Mouse (Mus musculus): ENCODE results near the gene Xrcc1. TPM values are rescaled to one million over a fixed set of nuclear protein-coding genes. Genes with fewer than 3 reads are reported as not detected.

Gene Xrcc1
- total and polyA plus RNA-seq, 2 experiments from 2014 or later, result 41.9 to 51.8 TPM

DNA sequence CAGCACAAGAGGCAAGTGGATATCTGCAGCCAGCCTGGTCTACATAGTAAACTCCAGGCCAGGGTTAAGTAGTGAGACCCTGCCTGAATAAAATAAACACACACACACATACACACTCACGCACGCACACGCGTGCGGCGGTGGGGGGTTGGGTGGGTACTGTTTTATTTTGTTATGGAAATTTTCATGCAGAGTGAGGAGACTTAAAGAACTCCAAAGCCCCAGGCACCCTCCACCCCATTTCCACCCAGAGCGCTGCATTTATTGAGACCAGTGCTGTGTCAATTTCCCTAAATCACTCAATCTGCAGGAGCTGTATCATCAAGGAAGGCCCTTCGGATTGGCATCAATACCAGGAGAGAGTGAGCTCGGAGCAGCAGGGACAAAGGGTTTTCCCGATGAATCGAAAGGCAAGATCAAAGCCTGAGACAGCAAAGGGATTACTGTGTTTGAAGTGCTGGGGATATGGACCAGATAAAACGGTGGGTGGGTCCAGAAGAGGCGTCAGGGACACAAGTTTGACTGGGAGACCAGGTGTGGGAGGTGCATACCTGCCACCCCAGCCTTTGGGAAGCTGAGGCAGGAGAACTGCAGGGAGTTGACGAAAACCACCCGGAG, 40.5 kb upstream of the Xrcc1 start:
- TF ChIP-seq CTCF (IDR thresholded peaks at IDR 0.05), result no peak
- Histone ChIP-seq H3K27ac (ENCODE audit: low read depth, low read length) (peak overlapping the region; percentile 99), H3K9ac (replicated peaks; ENCODE audit: low read length, poor library complexity, severe bottlenecking) (peak overlapping the region; percentile 93), H3K4me3 (ENCODE audit: low read depth, low read length) (peak overlapping the region; percentile 63; the same call in 1 of the 2 replicates), H3K9me3 (ENCODE audit: low read length) (no peaks in the 10 kb centered on the region), H3K27me3 (ENCODE audit: insufficient read depth, low read length) (no peaks in the 10 kb centered on the region), H3K4me1 (ENCODE audit: insufficient read depth, low read length) (peaks cover 14% of the 10 kb centered on the region), H3K4me2 (ENCODE audit: low read depth, low read length, poor library complexity, severe bottlenecking) (peak overlapping the region; percentile 65), H3K36me3 (ENCODE audit: insufficient read depth, low read length) (peaks cover 18% of the 10 kb centered on the region)
- DNase-seq (ENCODE audit: low spot score), result no peak
- ATAC-seq (ENCODE audit: low FRiP score), result no peak
- 4% methylated on average over 15 of the region's 15 CpGs for WGBS

- peak overlapping the region; percentile 99 for H3K27ac ChIP-seq (ENCODE audit: low read depth, low read length)
- WGBS, result 5% methylated on average over 3 of the region's 3 CpGs
- peak overlapping the region; percentile 63; the same call in 1 of the 2 replicates for H3K4me3 ChIP-seq (ENCODE audit: low read depth, low read length)
- TF ChIP-seq CTCF (IDR thresholded peaks at IDR 0.05), result no peak
- peaks cover 14% of the 10 kb centered on the region for H3K4me1 ChIP-seq (ENCODE audit: insufficient read depth, low read length)
- no peaks in the 10 kb centered on the region for H3K9me3 ChIP-seq (ENCODE audit: low read length)
- H3K36me3 ChIP-seq (ENCODE audit: insufficient read depth, low read length), result peaks cover 18% of the 10 kb centered on the region
- ATAC-seq (ENCODE audit: low FRiP score) (no peak), DNase-seq (ENCODE audit: low spot score) (no peak)
- H3K27me3 ChIP-seq (ENCODE audit: insufficient read depth, low read length), result no peaks in the 10 kb centered on the region
- peak overlapping the region; percentile 93 for H3K9ac ChIP-seq (replicated peaks; ENCODE audit: low read length, poor library complexity, severe bottlenecking)
- peak overlapping the region; percentile 65 for H3K4me2 ChIP-seq (ENCODE audit: low read depth, low read length, poor library complexity, severe bottlenecking)
These were observed 40.0 kb upstream of the Xrcc1 start for GRCm38 (mm10) chr7:24506065-24506459.

GRCm38 (mm10) chr7:24506476-24506837, 39.6 kb upstream of the Xrcc1 start:
- H3K9me3 ChIP-seq (ENCODE audit: low read length), result no peaks in the 10 kb centered on the region
- peak overlapping the region; percentile 65 for H3K4me2 ChIP-seq (ENCODE audit: low read depth, low read length, poor library complexity, severe bottlenecking)
- peak overlapping the region; percentile 93 for H3K9ac ChIP-seq (replicated peaks; ENCODE audit: low read length, poor library complexity, severe bottlenecking)
- DNase-seq (ENCODE audit: low spot score) (peak; percentile 76), ATAC-seq (ENCODE audit: low FRiP score) (peak; percentile 0; the same call in 1 of the 2 replicates)
- peaks cover 14% of the 10 kb centered on the region for H3K4me1 ChIP-seq (ENCODE audit: insufficient read depth, low read length)
- H3K36me3 ChIP-seq (ENCODE audit: insufficient read depth, low read length), result peaks cover 18% of the 10 kb centered on the region
- no peaks in the 10 kb centered on the region for H3K27me3 ChIP-seq (ENCODE audit: insufficient read depth, low read length)
- peak overlapping the region; percentile 63 for H3K4me3 ChIP-seq (ENCODE audit: low read depth, low read length)
- 1% methylated on average over 12 of the region's 12 CpGs for WGBS
- H3K27ac ChIP-seq (ENCODE audit: low read depth, low read length), result peak overlapping the region; percentile 99
- TF ChIP-seq CTCF (IDR thresholded peaks at IDR 0.05), result no peak

- peak; percentile 96 for DNase-seq (ENCODE audit: low spot score)
- Histone ChIP-seq H3K27me3 (ENCODE audit: insufficient read depth, low read length) (no peaks in the 10 kb centered on the region), H3K4me1 (ENCODE audit: insufficient read depth, low read length) (peaks cover 14% of the 10 kb centered on the region)
These were observed 39.0 kb upstream of the Xrcc1 start, which contains the start of gene Zfp428 for GRCm38 (mm10) chr7:24506838-24507725. Gene Zfp428 (plus strand): TSS chr7:24507006.

GRCm38 (mm10) chr7:24507726-24508114, 38.4 kb upstream of the Xrcc1 start:
- peak overlapping the region; percentile 63 for H3K4me3 ChIP-seq (ENCODE audit: low read depth, low read length)
- peak overlapping the region; percentile 99 for H3K27ac ChIP-seq (ENCODE audit: low read depth, low read length)
- no peaks in the 10 kb centered on the region for H3K27me3 ChIP-seq (ENCODE audit: insufficient read depth, low read length)
- H3K9ac ChIP-seq (replicated peaks; ENCODE audit: low read length, poor library complexity, severe bottlenecking), result peak overlapping the region; percentile 93
- ATAC-seq (ENCODE audit: low FRiP score) (no peak), DNase-seq (ENCODE audit: low spot score) (no peak)
- H3K9me3 ChIP-seq (ENCODE audit: low read length), result no peaks in the 10 kb centered on the region
- peaks cover 22% of the 10 kb centered on the region for H3K36me3 ChIP-seq (ENCODE audit: insufficient read depth, low read length)
- peaks cover 14% of the 10 kb centered on the region for H3K4me1 ChIP-seq (ENCODE audit: insufficient read depth, low read length)
- under 1% methylated on average over 20 of the region's 20 CpGs for WGBS
- no peak for TF ChIP-seq CTCF (IDR thresholded peaks at IDR 0.05)
- peak overlapping the region; percentile 65 for H3K4me2 ChIP-seq (ENCODE audit: low read depth, low read length, poor library complexity, severe bottlenecking)

More at GRCm38 (mm10) chr7:24506838-24507725, 39.0 kb upstream of the Xrcc1 start, which contains the start of gene Zfp428:
- peak; percentile 89 for ATAC-seq (ENCODE audit: low FRiP score)
- H3K4me3 ChIP-seq (ENCODE audit: low read depth, low read length), result peak within 1 kb of the TSS; percentile 63
- H3K27ac ChIP-seq (ENCODE audit: low read depth, low read length), result peak within 1 kb of the TSS; percentile 99
- TF ChIP-seq CTCF (IDR thresholded peaks at IDR 0.05), result no peak
- H3K36me3 ChIP-seq (ENCODE audit: insufficient read depth, low read length), result peaks cover 19% of the 10 kb centered on the region
- peak within 1 kb of the TSS; percentile 93 for H3K9ac ChIP-seq (replicated peaks; ENCODE audit: low read length, poor library complexity, severe bottlenecking)
- no peaks in the 10 kb centered on the region for H3K9me3 ChIP-seq (ENCODE audit: low read length)
- WGBS, result under 1% methylated on average over 70 of the region's 84 CpGs
- peak within 1 kb of the TSS; percentile 65 for H3K4me2 ChIP-seq (ENCODE audit: low read depth, low read length, poor library complexity, severe bottlenecking)
